Mouse (Mus musculus) ES-E14 (cell line): ENCODE results near the gene Gpcpd1. TPM values are rescaled to one million over a fixed set of nuclear protein-coding genes. Genes with fewer than 3 reads are reported as not detected.

Source experiments
- DNase-seq: peaks from one replicate; pipeline ENCODE4 v3.0.0-alpha.2; 2013; ENCODE audit warnings: low read depth, low spot score
- H3K27ac ChIP-seq: 2 replicates; pipeline ENCODE4 v1.5.1; 2012; ENCODE audit warnings: low read depth, mild to moderate bottlenecking, low read length, moderate library complexity, mixed read lengths; ENCODE audit not compliant: poor library complexity, insufficient read depth, severe bottlenecking
- H3K36me3 ChIP-seq: 2 replicates; pipeline ENCODE4 v1.6.1; 2012; ENCODE audit warnings: mild to moderate bottlenecking, low read length, moderate library complexity, mixed read lengths; ENCODE audit not compliant: control insufficient read depth, poor library complexity, insufficient read depth, severe bottlenecking
- H3K4me1 ChIP-seq, 2 experiments: fragments of 150-350 bp in 1 of 2; sonication (generic) in 1 of 2; 2 replicates each; pipeline ENCODE4 v1.6.1; 2012; ENCODE audit warnings: low read length in 2 of 2, mild to moderate bottlenecking in 1 of 2, mixed read lengths in 1 of 2; ENCODE audit not compliant: control insufficient read depth in 2 of 2, insufficient read depth in 2 of 2, poor library complexity in 1 of 2
- H3K4me3 ChIP-seq, 2 experiments: fragments of 150-350 bp in 1 of 2; sonication (generic) in 1 of 2; 2 replicates each; pipeline ENCODE4 v1.5.1; 2012; ENCODE audit warnings: low read length in 2 of 2, low read depth in 1 of 2, mild to moderate bottlenecking in 1 of 2, mixed read lengths in 1 of 2; ENCODE audit not compliant: insufficient read depth in 1 of 2, poor library complexity in 1 of 2, severe bottlenecking in 1 of 2
- H3K9ac ChIP-seq: 2 replicates; pipeline ENCODE4 v1.6.1; 2012; ENCODE audit warnings: low read depth, mild to moderate bottlenecking, low read length, mixed read lengths; ENCODE audit not compliant: poor library complexity, insufficient read depth, severe bottlenecking
- H3K9me3 ChIP-seq: fragments of 150-350 bp; sonication (generic); 2 replicates; pipeline ENCODE4 v1.6.1; 2012; ENCODE audit warnings: low read depth, mild to moderate bottlenecking, low read length; ENCODE audit not compliant: control insufficient read depth, insufficient read depth
- CHD2 ChIP-seq: IDR thresholded peaks from 2 replicates; pipeline ENCODE4 v1.6.1; 2014; ENCODE audit warnings: mild to moderate bottlenecking, low read depth, low read length, inconsistent platforms
- HCFC1 ChIP-seq: IDR thresholded peaks from 2 replicates; pipeline ENCODE4 v1.6.1; 2012; ENCODE audit warnings: low read length, inconsistent platforms, borderline replicate concordance; ENCODE audit not compliant: insufficient read depth
- MAFK ChIP-seq: IDR thresholded peaks from 2 replicates; pipeline ENCODE4 v1.6.1; 2014; ENCODE audit warnings: mild to moderate bottlenecking, low read depth, low read length, inconsistent platforms; ENCODE audit not compliant: insufficient read depth
- ZC3H11A ChIP-seq: IDR thresholded peaks from 2 replicates; pipeline ENCODE4 v1.6.1; 2012; ENCODE audit warnings: low read depth, mild to moderate bottlenecking, inconsistent platforms, low read length, borderline replicate concordance
- ZNF384 ChIP-seq: IDR thresholded peaks from 2 replicates; pipeline ENCODE4 v1.6.1; 2012; ENCODE audit warnings: low read depth, low read length, inconsistent platforms
- in situ Hi-C, 2 experiments: fragments of 600-800 bp; cut with MboI; formaldehyde crosslinking; loops; one replicate each; pipeline ENCODE4 v1.15.1; 2025; ENCODE audit warnings: low sequenced_read_pairs in 2 of 2, inconsistent platforms in 1 of 2; ENCODE audit not compliant: unreplicated experiment in 2 of 2
- total RNA-seq: library from RNA; depleted of rRNA; stranded (reverse); fragments of 300-350 nt; gene quantifications from 2 replicates; pipeline ENCODE4 v1.2.3, GENCODE M21; 2012

Gene Gpcpd1
- total RNA-seq, 1 experiment = 14.5 TPM

DNA sequence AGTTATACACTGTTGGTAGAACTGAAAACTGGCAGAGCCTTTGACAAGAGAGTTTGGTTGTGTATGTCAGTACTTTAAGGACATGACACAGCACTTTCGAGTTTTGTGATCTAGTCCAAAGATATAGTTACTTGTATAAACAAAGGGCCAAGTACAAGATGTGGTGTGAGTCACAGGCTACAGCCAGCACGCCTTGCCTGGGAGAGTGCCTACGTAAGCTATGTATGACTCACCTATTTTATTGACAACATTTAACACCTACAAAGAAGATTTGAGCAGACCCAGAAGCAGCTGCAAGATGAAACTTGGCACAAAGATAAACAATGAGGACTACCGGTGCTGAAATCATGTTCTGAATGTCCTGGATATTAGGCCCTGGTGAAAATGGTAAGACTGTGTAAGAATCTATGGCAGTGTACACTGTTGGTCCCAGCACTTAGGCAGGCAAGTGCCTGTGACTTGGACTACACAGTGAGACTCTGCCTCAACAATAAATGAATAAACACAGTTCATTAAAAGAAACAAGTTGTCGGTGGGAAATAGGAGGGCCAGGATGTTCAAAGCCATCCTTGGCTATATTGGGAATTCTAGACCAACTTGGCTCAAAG lies 26.2 kb upstream of the Gpcpd1 start:
- no peak overlapping the region for H3K27ac ChIP-seq
- no peak for DNase-seq
- no peaks in the 10 kb centered on the region for H3K9me3 ChIP-seq
- in situ Hi-C loops = no loop called here
- H3K4me3 ChIP-seq = no peak overlapping the region
- no peaks in the 10 kb centered on the region for H3K36me3 ChIP-seq
- no peak overlapping the region for H3K9ac ChIP-seq
- TF ChIP-seq ZNF384 (no peak), MAFK (no peak), CHD2 (no peak), ZC3H11A (no peak), HCFC1 (no peak)
- peaks cover 5 to 10% of the 10 kb centered on the region in 2 experiments; a peak in 3 of 4 replicates for H3K4me1 ChIP-seq

DNA sequence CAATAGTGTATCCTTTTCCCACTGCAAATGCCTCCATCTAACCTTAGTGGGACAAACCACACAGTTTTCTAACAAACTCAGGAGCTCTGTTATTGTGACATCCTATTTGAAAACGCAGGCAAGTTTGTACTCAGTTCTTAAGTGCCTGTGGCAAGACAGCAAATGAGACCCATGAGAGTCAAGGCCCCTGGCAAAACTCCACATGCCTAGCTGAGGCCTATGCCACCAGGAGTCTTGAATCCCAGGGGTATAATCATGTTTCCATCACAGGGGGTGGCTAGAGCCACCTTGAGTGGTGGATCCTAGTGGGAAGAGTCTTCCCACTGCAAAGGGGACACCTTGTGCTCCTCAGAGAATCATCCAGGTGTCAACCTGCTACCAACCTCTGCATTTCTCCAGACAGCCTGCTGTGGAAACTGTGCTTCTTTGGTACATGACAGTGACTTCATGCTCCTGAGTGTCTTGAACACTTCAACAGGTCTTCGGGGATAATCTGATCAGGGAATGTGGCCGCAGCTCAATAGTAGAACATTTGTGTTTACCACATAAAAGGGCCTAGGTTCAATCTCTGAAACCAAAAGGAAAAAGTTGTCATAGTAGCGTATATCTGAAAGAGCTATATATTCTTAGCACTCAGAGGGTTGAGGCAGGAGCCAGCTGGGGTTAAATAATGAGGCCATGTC lies 24.2 kb upstream of the Gpcpd1 start:
- peaks cover 0 to 7% of the 10 kb centered on the region in 2 experiments; a peak in 1 of 4 replicates for H3K4me1 ChIP-seq
- H3K27ac ChIP-seq = no peak overlapping the region
- no peak for TF ChIP-seq ZC3H11A
- TF ChIP-seq CHD2 = no peak
- no peak for TF ChIP-seq ZNF384
- TF ChIP-seq HCFC1 = no peak
- TF ChIP-seq MAFK = no peak
- in situ Hi-C loops = no loop called here
- no peak overlapping the region for H3K9ac ChIP-seq
- no peaks in the 10 kb centered on the region for H3K9me3 ChIP-seq
- no peak overlapping the region for H3K4me3 ChIP-seq
- H3K36me3 ChIP-seq = no peaks in the 10 kb centered on the region
- no peak for DNase-seq

GRCm38 (mm10) chr2:132607141-132608093 lies 19.9 kb upstream of the Gpcpd1 start:
- no peak for DNase-seq
- no peak overlapping the region for H3K4me3 ChIP-seq
- no peaks in the 10 kb centered on the region for H3K36me3 ChIP-seq
- no peak for TF ChIP-seq CHD2
- no peak for TF ChIP-seq ZNF384
- no peak for TF ChIP-seq MAFK
- TF ChIP-seq HCFC1 = no peak
- no peak for TF ChIP-seq ZC3H11A
- in situ Hi-C loops = no loop called here
- H3K9ac ChIP-seq = no peak overlapping the region
- peaks cover 0 to 7% of the 10 kb centered on the region in 2 experiments; a peak in 1 of 4 replicates for H3K4me1 ChIP-seq
- no peak overlapping the region for H3K27ac ChIP-seq
- no peaks in the 10 kb centered on the region for H3K9me3 ChIP-seq

DNA sequence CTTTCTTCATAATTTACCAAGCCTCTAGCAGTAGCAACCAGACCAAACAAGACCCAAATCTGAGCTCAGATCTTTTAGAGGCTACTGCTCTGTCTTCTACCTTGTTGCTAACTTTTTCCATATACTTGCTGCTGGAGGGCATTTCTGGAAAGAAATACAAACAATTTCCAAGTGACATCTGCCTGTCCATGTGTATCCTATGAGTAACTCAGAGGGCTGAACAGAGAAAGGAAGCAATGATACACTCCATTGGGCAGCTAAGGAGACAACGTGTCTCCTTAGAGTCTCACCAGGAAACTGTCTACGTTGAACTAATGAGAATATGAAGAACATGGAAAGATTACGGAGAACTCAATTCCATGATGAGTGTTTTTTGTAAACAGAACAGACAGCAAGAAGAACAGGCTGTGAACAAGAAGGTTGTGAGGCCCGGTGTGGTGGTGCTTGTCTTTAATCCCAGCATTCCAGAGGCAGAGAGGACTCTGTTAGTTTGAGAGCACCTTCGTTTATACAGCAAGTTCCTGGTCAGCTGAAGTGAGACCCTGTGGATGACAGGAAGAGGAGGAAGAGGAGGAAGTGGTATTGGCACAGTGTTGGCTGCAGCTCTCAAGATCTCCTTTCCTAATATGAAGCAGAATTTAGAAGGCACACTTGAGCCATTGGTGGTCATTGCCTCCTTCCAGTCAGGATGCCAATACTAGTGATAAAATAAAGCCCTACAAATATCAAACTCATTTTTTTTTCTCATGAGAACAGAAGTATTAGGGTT lies 18.4 kb upstream of the Gpcpd1 start:
- DNase-seq = no peak
- in situ Hi-C loops = no loop called here

More for the DNA sequence above, 18.4 kb upstream of the Gpcpd1 start:
- no peak overlapping the region for H3K9ac ChIP-seq
- H3K4me3 ChIP-seq = no peak overlapping the region
- TF ChIP-seq MAFK = no peak
- TF ChIP-seq ZC3H11A = no peak
- no peak for TF ChIP-seq ZNF384
- no peak for TF ChIP-seq CHD2
- no peak for TF ChIP-seq HCFC1
- H3K36me3 ChIP-seq = no peaks in the 10 kb centered on the region
- no peaks in the 10 kb centered on the region for H3K9me3 ChIP-seq
- peaks cover 0 to 7% of the 10 kb centered on the region in 2 experiments; a peak in 1 of 4 replicates for H3K4me1 ChIP-seq
- no peak overlapping the region for H3K27ac ChIP-seq
